In genomic region chr11:59300185-59300584, GRCm38 (mm10) we compare ENCODE assay signal across 9 mouse cellular contexts. TPM values are rescaled to one million over a fixed set of nuclear protein-coding genes. Genes with fewer than 3 reads are reported as not detected.
DNase-seq lines count a peak whose midpoint lies in the region; ATAC-seq and TF ChIP-seq lines count a peak whose summit lies in the region.
"Had no signal": no experiment of that assay in that cellular context is flagged by ENCODE, and none has a peak within 500 bp of the region (broad histone marks: within the 10 kb centered on the region; RNA-seq: fewer than 3 reads in every experiment).

No protein-coding gene starts in this region.

- 17% methylated on average over 3 of the region's 3 CpGs for WGBS in liver, adult 2 months
- WGBS in liver, embryonic 11.5 days = 27% methylated on average over 3 of the region's 3 CpGs

- TF ChIP-seq POLR2A in liver, adult 2 months (IDR thresholded peaks at IDR 0.05; ENCODE audit: extremely low read depth, insufficient read depth, low read length) = no peak

- no peaks in the 10 kb centered on the region; the same call in 1 of the 2 replicates for H3K27me3 ChIP-seq in liver, adult 2 months (ENCODE audit: control insufficient read depth, insufficient read depth, low read length)
- H3K27me3 ChIP-seq in liver, embryonic 11.5 days (replicated peaks; ENCODE audit: control insufficient read depth, insufficient read depth, low read length) = peaks cover 81% of the 10 kb centered on the region

- no peaks in the 10 kb centered on the region for H3K36me3 ChIP-seq in liver, adult 2 months (ENCODE audit: control insufficient read depth, insufficient read depth, low read length)
- H3K36me3 ChIP-seq in liver, embryonic 11.5 days (ENCODE audit: control insufficient read depth, insufficient read depth, low read length) = no peaks in the 10 kb centered on the region
- H3K36me3 ChIP-seq: midbrain, embryonic 12.5 days had no signal

- H3K27ac ChIP-seq in liver, adult 2 months (replicated peaks; ENCODE audit: insufficient read depth, low read depth, low read length) = no peak overlapping the region
- H3K27ac ChIP-seq in liver, embryonic 11.5 days (ENCODE audit: low read depth, low read length) = no peak overlapping the region
- H3K27ac ChIP-seq: midbrain, embryonic 12.5 days had no signal

- ATAC-seq in liver, embryonic 11.5 days (replicated peaks; ENCODE audit: low FRiP score) = no peak
- ATAC-seq in megakaryocyte progenitor cell, adult 5-6 weeks (replicated peaks; ENCODE audit: poor library complexity) = peak; percentile 54; the same call in 1 of the 2 replicates
- ATAC-seq in megakaryocyte-erythroid progenitor cell, adult 5-6 weeks (replicated peaks; ENCODE audit: low FRiP score, low TSS enrichment, poor library complexity, severe bottlenecking) = no peak

- no peaks in the 10 kb centered on the region for H3K79me2 ChIP-seq in liver, adult 2 months (ENCODE audit: control insufficient read depth, insufficient read depth, low read length)

- no peaks in the 10 kb centered on the region for H3K4me1 ChIP-seq in liver, adult 2 months (ENCODE audit: control insufficient read depth, insufficient read depth, low read length)
- no peaks in the 10 kb centered on the region; the same call in 1 of the 2 replicates for H3K4me1 ChIP-seq in liver, embryonic 11.5 days (replicated peaks; ENCODE audit: control insufficient read depth, insufficient read depth, low read length)
- H3K4me1 ChIP-seq: midbrain, embryonic 12.5 days had no signal

- no peak overlapping the region for H3K4me2 ChIP-seq in liver, embryonic 11.5 days
- H3K4me2 ChIP-seq: midbrain, embryonic 12.5 days had no signal

- H3K9ac ChIP-seq in liver, adult 2 months (ENCODE audit: low read depth, low read length) = no peak overlapping the region
- H3K9ac ChIP-seq in liver, embryonic 11.5 days (ENCODE audit: low read depth, low read length) = no peak overlapping the region
- H3K9ac ChIP-seq: midbrain, embryonic 12.5 days had no signal

- no peaks in the 10 kb centered on the region for H3K9me3 ChIP-seq in liver, embryonic 11.5 days (ENCODE audit: control insufficient read depth, low read length)
- H3K9me3 ChIP-seq: midbrain, embryonic 12.5 days had no signal

- no peak overlapping the region for H3K4me3 ChIP-seq in liver, adult 2 months (ENCODE audit: insufficient read depth, low read depth, low read length)
- no peak overlapping the region for H3K4me3 ChIP-seq in liver, embryonic 11.5 days (ENCODE audit: low read depth, low read length)
- H3K4me3 ChIP-seq: midbrain, embryonic 12.5 days had no signal

- peak; percentile 59 to 61 for DNase-seq in cerebellum, postnatal 10 days
- DNase-seq in cerebellum, postnatal 4 days (ENCODE audit: low spot score in 2 of 2) = no peak
- DNase-seq in liver, adult 2 months (ENCODE audit: extremely low read depth, low read depth, low spot score) = peak; percentile 12
- no peak for DNase-seq in liver, embryonic 11.5 days (ENCODE audit: low spot score)
- DNase-seq in MN1 (ENCODE audit: low spot score) = peak; percentile 54
- no peak for DNase-seq in left cerebral cortex, adult 9 months (ENCODE audit: low spot score in 2 of 2)

- peak; percentile 36; the same call in 1 of the 2 replicates for TF ChIP-seq CTCF in liver, adult 2 months (IDR thresholded peaks at IDR 0.05; ENCODE audit: low read depth, low read length)

RNA-seq across cellular contexts. Expression of gene Wnt9a, which starts 6.5 kb away (rescaled TPM):
- total RNA-seq in liver, adult 2 months (2014; rRNA removed) = 0.13 and 0.37 TPM in 2 replicates
- 0.46 TPM in 2 replicates for polyA plus RNA-seq in liver, adult 2 months (2012; rRNA removed)
- polyA plus RNA-seq in liver, embryonic 11.5 days (2014; fragmentation: Nextera tagmentation; extraction: Ambion mirVana) = 0.56 and 0.82 TPM in 2 replicates
- not detected in 2 replicates for total RNA-seq in megakaryocyte progenitor cell, adult 5-6 weeks (2015)
- total RNA-seq in megakaryocyte progenitor cell, adult 5-6 weeks (2017) = not detected in 2 replicates
- total RNA-seq in megakaryocyte-erythroid progenitor cell, adult 5-6 weeks (2014; fragmentation: Nextera tagmentation) = not detected in 2 replicates
- not detected in 2 replicates for total RNA-seq in megakaryocyte-erythroid progenitor cell, adult 5-6 weeks (2017)

RNA-seq across cellular contexts. Expression of gene Wnt3a, which starts 9.6 kb away (rescaled TPM):
- not detected in 2 replicates for total RNA-seq in liver, adult 2 months (2014; rRNA removed)
- not detected in 2 replicates for polyA plus RNA-seq in liver, adult 2 months (2012; rRNA removed)
- polyA plus RNA-seq in liver, embryonic 11.5 days (2014; fragmentation: Nextera tagmentation; extraction: Ambion mirVana) = not detected in 2 replicates
- total RNA-seq in megakaryocyte progenitor cell, adult 5-6 weeks (2015) = not detected in 2 replicates
- total RNA-seq in megakaryocyte progenitor cell, adult 5-6 weeks (2017) = not detected in 2 replicates
- not detected in 2 replicates for total RNA-seq in megakaryocyte-erythroid progenitor cell, adult 5-6 weeks (2014; fragmentation: Nextera tagmentation)
- total RNA-seq in megakaryocyte-erythroid progenitor cell, adult 5-6 weeks (2017) = not detected in 2 replicates

Comparison
In these comparisons a context has a peak if more than half of its experiments do, and no peak if none do; other contexts are left out.
1. DNase-seq: peak in cerebellum, postnatal 10 days (2 of 2), liver, adult 2 months (single experiment) and MN1 (single experiment); none in cerebellum, postnatal 4 days (0 of 2), liver, embryonic 11.5 days (single experiment) and left cerebral cortex, adult 9 months (0 of 2).